Mouse (Mus musculus) neural tube, embryonic 12.5 days (tissue): ENCODE measurements at regions not wholly inside any gene's neighbourhood (a gene's known extent, or its start where the extent isn't known, plus 50 kb on each side); places are given as distances from the start of the nearest gene placed in this dataset.

ENCODE experiments used
- ATAC-seq: fragments of 200-750 bp; cut with Nextera tagmentation; 2 replicates; pipeline ENCODE4 v1.8.0; 2017; ENCODE audit warnings: low read depth, mild to moderate bottlenecking, moderate TSS enrichment, moderate library complexity; ENCODE audit not compliant: low FRiP score
- H3K27ac ChIP-seq: fragments of 300-500 bp; sonication (generic); 2 replicates; pipeline ENCODE4 v1.5.1; 2016
- H3K27me3 ChIP-seq: fragments of 300-500 bp; sonication (generic); replicated peaks from 2 replicates; pipeline ENCODE4 v1.6.1; 2016; ENCODE audit warnings: mild to moderate bottlenecking
- H3K36me3 ChIP-seq: fragments of 300-500 bp; sonication (generic); 2 replicates; pipeline ENCODE4 v1.6.1; 2016; ENCODE audit warnings: mild to moderate bottlenecking
- H3K4me1 ChIP-seq: fragments of 300-500 bp; sonication (generic); 2 replicates; pipeline ENCODE4 v1.6.1; 2016
- H3K4me2 ChIP-seq: fragments of 300-500 bp; sonication (generic); replicated peaks from 2 replicates; pipeline ENCODE4 v1.6.1; 2016; ENCODE audit warnings: mild to moderate bottlenecking
- H3K4me3 ChIP-seq: fragments of 300-500 bp; sonication (generic); 2 replicates; pipeline ENCODE4 v1.5.1; 2016
- H3K9ac ChIP-seq: fragments of 300-500 bp; sonication (generic); 2 replicates; pipeline ENCODE4 v1.6.1; 2016; ENCODE audit warnings: mild to moderate bottlenecking
- H3K9me3 ChIP-seq: fragments of 300-500 bp; sonication (generic); 2 replicates; pipeline ENCODE4 v1.6.1; 2016; ENCODE audit warnings: mild to moderate bottlenecking
- WGBS: fragments of 180-500 bp; shearing (Covaris S2); methylation state at CpG from one replicate; pipeline ENCODE4 v1.1.7; 2016; 5-methylcytosine and 5-hydroxymethylcytosine counted together

DNA sequence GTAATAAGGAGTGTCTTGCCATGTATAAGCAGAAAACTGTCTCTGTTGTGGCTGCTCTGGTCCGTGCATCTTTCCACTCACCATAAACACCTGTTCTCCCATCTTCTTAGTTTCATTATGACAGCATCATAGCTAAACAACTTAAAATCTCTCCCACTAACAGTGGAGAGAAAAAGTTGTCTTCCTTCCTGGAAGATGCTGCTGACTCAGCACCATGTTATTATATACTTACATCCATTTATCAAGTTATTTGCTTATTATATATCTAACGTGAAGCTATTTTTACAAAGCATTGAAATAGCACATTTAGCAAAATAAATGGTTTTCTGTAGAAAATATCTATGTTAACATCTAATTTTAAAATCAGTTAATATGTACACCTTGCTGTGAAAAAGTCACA lies 180.3 kb upstream of the Hs3st1 start:
- no peak overlapping the region for H3K9ac ChIP-seq
- H3K4me3 ChIP-seq = no peak overlapping the region
- H3K27ac ChIP-seq = no peak overlapping the region
- no peak overlapping the region for H3K4me2 ChIP-seq
- no peak for ATAC-seq
- H3K9me3 ChIP-seq = no peaks in the 10 kb centered on the region
- 88% methylated on average over 2 of the region's 2 CpGs for WGBS
- no peaks in the 10 kb centered on the region for H3K27me3 ChIP-seq
- H3K36me3 ChIP-seq = no peaks in the 10 kb centered on the region
- H3K4me1 ChIP-seq = no peaks in the 10 kb centered on the region

DNA sequence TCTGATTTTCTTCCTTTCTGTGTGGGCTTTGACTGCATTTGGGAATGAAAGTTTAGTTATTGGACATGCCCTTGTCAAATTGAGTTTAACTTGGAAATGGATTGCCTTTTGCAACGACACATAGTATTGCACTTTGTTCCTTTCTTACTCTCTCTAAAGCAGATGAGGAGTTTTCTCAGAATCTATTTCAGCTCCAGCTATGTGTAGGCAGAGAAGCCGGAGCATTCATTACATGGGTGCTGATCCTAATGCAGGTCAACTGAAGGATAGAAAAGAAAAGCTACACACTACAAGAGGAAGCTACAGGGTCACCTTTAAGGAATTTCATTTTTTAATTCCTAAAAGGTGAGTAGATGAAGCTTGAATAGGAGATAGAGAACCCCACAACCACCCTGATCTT lies 176.6 kb upstream of the Hs3st1 start:
- no peak overlapping the region for H3K4me3 ChIP-seq
- H3K27me3 ChIP-seq = no peaks in the 10 kb centered on the region
- H3K4me2 ChIP-seq = no peak overlapping the region
- 90% methylated on average over 2 of the region's 2 CpGs for WGBS
- no peaks in the 10 kb centered on the region for H3K36me3 ChIP-seq
- ATAC-seq = no peak
- no peaks in the 10 kb centered on the region for H3K9me3 ChIP-seq
- H3K9ac ChIP-seq = no peak overlapping the region
- H3K27ac ChIP-seq = no peak overlapping the region
- no peaks in the 10 kb centered on the region for H3K4me1 ChIP-seq

DNA sequence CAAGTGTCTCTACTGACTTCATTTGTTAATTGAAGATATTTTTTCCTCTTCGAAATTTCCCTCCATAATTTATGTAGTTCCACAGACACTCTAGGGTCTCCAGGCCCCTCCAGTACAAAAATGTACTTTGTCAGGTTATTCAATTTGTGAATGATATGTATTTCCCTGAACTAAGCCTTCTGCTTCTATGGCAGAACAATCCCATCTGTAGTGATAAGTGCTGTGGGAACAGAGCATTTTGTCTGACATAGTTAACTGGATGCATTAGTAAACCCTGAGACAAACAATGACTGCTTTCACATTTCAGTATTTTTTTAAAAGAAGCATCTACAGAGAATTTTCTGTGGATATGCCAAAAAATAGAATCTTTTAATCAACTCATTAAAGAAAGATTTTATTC lies 154.1 kb upstream of the Hs3st1 start:
- Histone ChIP-seq H3K9me3 (no peaks in the 10 kb centered on the region), H3K4me1 (no peaks in the 10 kb centered on the region), H3K4me3 (no peak overlapping the region), H3K27me3 (no peaks in the 10 kb centered on the region), H3K9ac (no peak overlapping the region), H3K4me2 (no peak overlapping the region), H3K36me3 (no peaks in the 10 kb centered on the region), H3K27ac (no peak overlapping the region)
- 70% methylated on average over 1 of the region's 1 CpGs for WGBS
- ATAC-seq = no peak

DNA sequence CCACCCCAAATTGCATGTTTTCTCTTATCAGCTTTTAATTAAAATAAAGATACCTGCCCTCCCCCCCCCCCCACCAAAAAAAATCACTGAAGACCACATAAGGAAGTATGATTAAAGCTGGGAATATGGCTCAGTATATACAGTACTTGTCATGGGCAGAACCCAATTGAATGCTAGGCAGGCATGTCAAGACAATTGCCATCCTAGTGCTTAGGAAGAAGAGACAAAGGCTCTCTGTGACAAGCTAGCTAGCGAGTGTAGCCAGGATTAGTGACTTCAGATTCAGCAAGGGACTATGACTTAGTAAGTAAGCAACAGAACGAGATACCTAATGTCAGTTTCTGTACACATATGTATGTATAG lies 116.4 kb upstream of the Hs3st1 start:
- Histone ChIP-seq H3K36me3 (no peaks in the 10 kb centered on the region), H3K9me3 (no peaks in the 10 kb centered on the region), H3K4me1 (no peaks in the 10 kb centered on the region), H3K9ac (no peak overlapping the region), H3K4me2 (no peak overlapping the region), H3K27ac (no peak overlapping the region), H3K4me3 (no peak overlapping the region), H3K27me3 (no peaks in the 10 kb centered on the region)
- 77% methylated on average over 2 of the region's 2 CpGs for WGBS
- ATAC-seq = 0 out of 2 replicates have a peak, but pooled peaks have one; percentile 29

DNA sequence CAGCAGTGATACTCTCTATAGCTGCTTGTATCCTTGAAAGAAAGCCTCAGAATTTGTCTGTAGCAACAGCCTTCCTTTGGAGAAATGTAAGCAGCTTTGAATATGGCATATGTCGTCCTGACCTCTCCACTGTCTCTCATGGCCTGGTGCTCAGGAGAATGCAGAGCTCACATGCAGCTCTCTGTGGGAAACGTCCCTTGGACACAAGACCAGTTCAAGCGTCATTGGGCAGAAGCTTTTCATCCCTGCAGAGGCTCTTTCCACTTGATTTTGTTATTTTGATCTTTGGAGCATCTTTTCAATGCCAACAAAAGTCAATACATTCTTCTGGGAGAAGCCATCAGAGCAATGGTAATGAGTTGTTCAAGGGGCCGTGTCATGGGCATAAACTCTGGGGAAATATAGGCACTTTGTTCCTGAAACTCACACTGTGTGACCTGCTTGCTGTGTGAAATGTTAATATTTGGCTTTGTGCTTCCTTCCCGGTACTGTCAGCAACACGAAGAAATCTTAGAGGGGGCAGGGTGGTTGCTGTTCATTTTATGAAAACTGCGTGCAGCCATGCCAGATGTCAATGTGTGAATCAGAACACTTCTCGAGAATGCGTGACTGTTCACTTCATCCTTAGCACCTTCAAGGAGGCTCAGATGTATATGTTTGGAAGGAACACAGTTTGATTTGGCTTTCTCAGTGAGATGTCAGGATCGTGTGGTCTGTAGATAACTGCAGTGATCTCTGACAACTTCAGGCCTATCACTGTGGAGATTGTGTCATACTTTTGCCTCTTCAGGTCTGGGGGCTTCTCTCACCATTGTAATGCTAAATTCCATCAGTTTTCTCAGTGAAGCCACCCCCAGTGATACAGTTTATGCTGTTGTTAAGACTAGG lies 115.8 kb upstream of the Hs3st1 start:
- H3K36me3 ChIP-seq = no peaks in the 10 kb centered on the region

DNA sequence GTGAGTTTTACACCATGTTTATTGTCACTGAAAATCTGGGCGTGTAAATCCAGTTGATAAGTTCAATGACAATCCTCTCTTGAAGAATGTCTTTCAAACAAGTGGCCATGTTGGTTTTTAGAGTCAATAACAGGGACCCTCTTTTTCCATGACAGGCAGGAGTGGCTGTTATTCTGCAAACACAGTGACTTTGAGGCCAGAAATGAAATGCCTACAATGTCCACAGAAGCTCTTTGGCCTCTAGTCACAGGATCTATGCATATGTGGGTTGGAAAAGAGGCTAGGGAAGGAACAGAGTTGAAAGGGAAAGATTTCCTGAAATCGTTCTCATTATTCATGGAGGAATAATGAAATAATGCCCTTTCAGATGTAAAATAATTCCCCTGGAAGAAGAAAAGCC lies 101.9 kb upstream of the Hs3st1 start:
- WGBS = 58% methylated on average over 2 of the region's 2 CpGs
- H3K4me2 ChIP-seq = no peak overlapping the region
- ATAC-seq = no peak
- no peaks in the 10 kb centered on the region for H3K27me3 ChIP-seq
- H3K27ac ChIP-seq = no peak overlapping the region
- no peak overlapping the region for H3K9ac ChIP-seq
- no peaks in the 10 kb centered on the region for H3K4me1 ChIP-seq
- no peak overlapping the region for H3K4me3 ChIP-seq
- H3K9me3 ChIP-seq = no peaks in the 10 kb centered on the region
- no peaks in the 10 kb centered on the region for H3K36me3 ChIP-seq

More for the DNA sequence above, 115.8 kb upstream of the Hs3st1 start:
- ATAC-seq = no peak
- no peak overlapping the region for H3K4me2 ChIP-seq
- no peaks in the 10 kb centered on the region for H3K27me3 ChIP-seq
- H3K4me3 ChIP-seq = no peak overlapping the region
- H3K4me1 ChIP-seq = no peaks in the 10 kb centered on the region
- H3K27ac ChIP-seq = no peak overlapping the region
- 44% methylated on average over 10 of the region's 10 CpGs for WGBS
- no peaks in the 10 kb centered on the region for H3K9me3 ChIP-seq
- H3K9ac ChIP-seq = no peak overlapping the region

DNA sequence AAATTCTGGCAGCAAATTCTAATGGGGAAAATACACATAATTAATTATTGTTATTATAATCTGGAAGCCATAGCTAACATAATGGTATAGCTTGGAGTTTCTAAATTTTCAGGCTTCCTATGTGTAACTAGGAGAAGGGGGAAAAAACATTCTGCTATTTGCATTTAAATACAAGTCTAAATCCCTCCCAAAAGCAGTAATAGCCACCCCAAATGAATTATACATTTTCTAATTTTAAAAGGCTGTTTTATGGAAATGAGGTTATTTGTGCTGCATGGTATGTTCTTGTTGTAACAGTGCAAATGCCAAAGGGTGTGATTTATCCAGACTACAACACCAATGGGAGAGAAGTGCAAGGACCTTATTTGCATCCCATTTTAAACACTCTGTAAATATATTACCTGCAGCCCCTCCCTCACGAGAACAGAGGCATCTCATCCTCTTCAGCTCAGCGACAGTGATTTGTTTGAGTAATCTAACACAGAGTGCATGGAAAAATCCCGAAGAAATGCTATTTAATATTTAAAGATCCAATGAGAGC lies 101.4 kb upstream of the Hs3st1 start:
- no peak overlapping the region for H3K27ac ChIP-seq
- WGBS = 55% methylated on average over 3 of the region's 3 CpGs

DNA sequence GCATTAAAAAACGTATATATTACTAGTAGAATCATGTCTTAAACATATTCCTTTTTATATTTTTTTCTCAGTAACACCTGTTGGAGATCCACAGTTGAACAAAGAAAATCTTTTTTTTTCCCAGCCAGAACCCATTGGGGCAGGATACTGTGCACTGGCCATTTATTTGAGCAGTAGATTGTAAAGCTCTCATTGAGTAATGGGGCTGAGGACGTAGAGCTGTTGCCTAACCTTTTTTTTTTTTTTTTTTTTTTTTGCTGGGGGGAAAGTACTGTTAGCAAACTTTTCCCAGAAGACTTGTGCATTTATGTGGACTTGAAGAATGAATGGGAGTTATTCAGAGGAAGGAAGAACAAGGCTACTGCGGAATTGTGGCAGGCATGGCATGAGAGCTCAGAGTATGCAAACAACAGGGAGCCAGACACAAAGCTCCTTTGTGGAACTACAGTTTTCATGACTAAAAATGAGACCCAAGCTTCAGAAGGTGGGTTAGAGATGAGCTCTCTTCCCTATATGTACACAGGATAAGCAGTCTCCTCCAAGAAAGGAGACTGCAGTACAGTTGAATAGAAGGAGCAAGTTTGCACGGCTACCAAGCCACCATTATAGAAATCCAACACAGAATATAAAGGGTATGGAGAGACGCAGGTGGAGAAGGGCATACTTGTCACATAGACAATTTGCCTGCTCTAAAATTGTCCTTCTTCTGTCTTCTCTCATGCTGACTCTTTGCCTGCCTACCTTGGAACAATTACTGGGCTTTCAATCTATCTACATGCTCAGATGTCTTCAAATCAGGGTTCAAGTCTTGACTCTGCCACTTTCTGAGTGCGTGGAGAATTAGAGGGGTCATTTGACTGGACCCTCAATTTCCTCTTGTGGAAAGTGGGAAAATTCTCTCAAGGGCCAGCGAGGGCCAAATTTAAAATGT lies 100.7 kb upstream of the Hs3st1 start:
- Histone ChIP-seq H3K9me3 (no peaks in the 10 kb centered on the region), H3K36me3 (no peaks in the 10 kb centered on the region), H3K9ac (no peak overlapping the region), H3K4me1 (no peaks in the 10 kb centered on the region), H3K4me2 (no peak overlapping the region), H3K27me3 (no peaks in the 10 kb centered on the region), H3K27ac (no peak overlapping the region), H3K4me3 (no peak overlapping the region)
- ATAC-seq = peak; percentile 27; the same call in 1 of the 2 replicates
- WGBS = 59% methylated on average over 7 of the region's 7 CpGs

More for the DNA sequence above, 101.4 kb upstream of the Hs3st1 start:
- Histone ChIP-seq H3K9me3 (no peaks in the 10 kb centered on the region), H3K4me1 (no peaks in the 10 kb centered on the region), H3K27me3 (no peaks in the 10 kb centered on the region), H3K4me2 (no peak overlapping the region), H3K9ac (no peak overlapping the region), H3K4me3 (no peak overlapping the region), H3K36me3 (no peaks in the 10 kb centered on the region)
- ATAC-seq = peak; percentile 73

DNA sequence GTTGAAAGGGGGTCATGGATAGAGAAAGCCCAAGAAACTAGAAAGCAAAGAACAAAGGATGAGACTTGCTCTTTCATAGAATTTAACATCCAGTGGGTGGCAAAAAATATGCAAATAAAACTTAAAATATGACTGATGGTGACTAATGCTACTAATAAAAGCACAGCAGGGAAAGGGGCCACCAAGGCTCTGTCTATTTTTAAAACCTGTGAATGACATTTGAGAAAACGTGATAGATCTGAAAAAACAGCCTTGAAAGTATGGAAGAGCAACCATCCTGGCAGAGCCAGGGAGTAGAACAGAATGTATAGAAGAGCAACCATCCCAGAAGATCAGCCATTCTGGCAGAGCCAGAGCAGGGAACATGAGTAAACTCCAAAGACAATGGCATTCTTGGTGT lies 91.9 kb upstream of the Hs3st1 start:
- Histone ChIP-seq H3K4me2 (no peak overlapping the region), H3K9me3 (no peaks in the 10 kb centered on the region), H3K4me1 (no peaks in the 10 kb centered on the region), H3K27ac (no peak overlapping the region), H3K9ac (no peak overlapping the region), H3K36me3 (no peaks in the 10 kb centered on the region), H3K27me3 (no peaks in the 10 kb centered on the region), H3K4me3 (no peak overlapping the region)
- WGBS = 76% methylated on average over 1 of the region's 1 CpGs
- ATAC-seq = no peak

DNA sequence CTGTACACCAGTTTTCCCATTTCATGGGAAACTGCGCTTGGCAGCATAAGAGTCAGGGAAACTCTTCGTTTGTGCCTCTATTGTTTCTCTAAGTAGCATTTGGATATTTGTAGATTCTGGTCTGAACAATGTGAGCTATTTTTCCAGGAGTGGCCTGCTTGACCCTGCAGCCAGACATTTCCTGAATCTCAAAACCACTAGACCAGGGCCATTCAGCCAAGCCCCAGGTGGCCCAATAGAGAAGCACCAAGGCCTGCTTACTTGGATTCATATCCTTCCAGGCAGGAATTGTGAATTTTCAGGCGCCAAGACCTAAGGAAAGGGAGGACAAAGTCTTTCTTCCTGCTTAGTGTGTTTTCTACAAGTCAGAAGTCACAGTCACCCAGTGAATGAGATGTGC lies 85.9 kb upstream of the Hs3st1 start:
- no peaks in the 10 kb centered on the region for H3K36me3 ChIP-seq
- no peak for ATAC-seq
- no peak overlapping the region for H3K27ac ChIP-seq
- no peak overlapping the region for H3K9ac ChIP-seq
- H3K4me1 ChIP-seq = no peaks in the 10 kb centered on the region
- H3K27me3 ChIP-seq = no peaks in the 10 kb centered on the region
- no peak overlapping the region for H3K4me3 ChIP-seq
- H3K9me3 ChIP-seq = no peaks in the 10 kb centered on the region
- H3K4me2 ChIP-seq = no peak overlapping the region
- 62% methylated on average over 3 of the region's 3 CpGs for WGBS

DNA sequence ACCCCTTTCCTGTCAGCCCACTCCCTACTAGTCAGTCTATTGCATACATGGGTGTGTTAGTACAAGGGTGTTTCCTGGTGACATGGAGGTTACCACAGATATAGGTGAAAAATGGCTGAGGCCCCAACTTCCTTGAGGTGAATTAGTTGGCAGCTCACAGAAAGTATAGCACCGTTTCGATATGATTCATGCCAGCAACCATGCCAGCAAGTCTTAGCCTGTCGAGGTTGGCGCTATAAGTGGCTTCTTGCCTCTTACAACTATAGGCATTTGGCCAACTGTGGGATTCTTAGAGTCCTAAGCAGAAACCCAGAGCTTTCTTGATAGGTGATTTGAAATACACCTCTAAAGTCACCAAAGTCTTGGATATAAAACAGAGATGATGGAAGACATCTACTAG lies 85.3 kb upstream of the Hs3st1 start:
- 94% methylated on average over 4 of the region's 4 CpGs for WGBS
- Histone ChIP-seq H3K27me3 (no peaks in the 10 kb centered on the region), H3K9ac (no peak overlapping the region), H3K4me3 (no peak overlapping the region), H3K9me3 (no peaks in the 10 kb centered on the region), H3K4me1 (no peaks in the 10 kb centered on the region), H3K27ac (no peak overlapping the region), H3K4me2 (no peak overlapping the region), H3K36me3 (no peaks in the 10 kb centered on the region)
- ATAC-seq = no peak

DNA sequence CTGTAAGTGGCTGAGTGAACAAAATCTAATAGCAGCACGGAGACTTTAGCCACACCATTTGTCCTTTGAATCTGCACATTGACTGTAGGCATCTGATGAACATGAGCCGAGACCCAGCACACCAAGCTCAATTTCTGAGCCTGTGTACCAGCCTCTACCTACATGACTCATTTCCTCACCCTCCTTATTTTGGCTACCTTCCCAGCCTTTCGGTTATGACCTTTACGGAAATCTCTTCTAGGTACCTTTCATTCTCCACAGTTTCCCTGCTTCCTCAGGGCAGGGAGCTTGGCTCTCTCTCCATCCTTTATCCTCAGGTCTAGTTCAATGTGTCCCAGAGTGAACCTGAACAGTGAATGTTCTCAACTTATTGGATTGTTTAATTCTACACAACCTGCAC lies 77.3 kb upstream of the Hs3st1 start:
- Histone ChIP-seq H3K4me1 (no peaks in the 10 kb centered on the region), H3K9ac (no peak overlapping the region), H3K9me3 (no peaks in the 10 kb centered on the region), H3K27ac (no peak overlapping the region), H3K4me3 (no peak overlapping the region), H3K4me2 (no peak overlapping the region), H3K27me3 (no peaks in the 10 kb centered on the region), H3K36me3 (no peaks in the 10 kb centered on the region)
- ATAC-seq = no peak
- 96% methylated on average over 4 of the region's 4 CpGs for WGBS
